Mouse (Mus musculus) ovary, postnatal 10 days (tissue): Measurements from ENCODE around the gene Arhgap44.

Source experiments
- DNase-seq: peaks from one replicate; pipeline ENCODE4 v3.0.0; 2022; ENCODE audit warnings: low spot score

Gene Arhgap44

DNA sequence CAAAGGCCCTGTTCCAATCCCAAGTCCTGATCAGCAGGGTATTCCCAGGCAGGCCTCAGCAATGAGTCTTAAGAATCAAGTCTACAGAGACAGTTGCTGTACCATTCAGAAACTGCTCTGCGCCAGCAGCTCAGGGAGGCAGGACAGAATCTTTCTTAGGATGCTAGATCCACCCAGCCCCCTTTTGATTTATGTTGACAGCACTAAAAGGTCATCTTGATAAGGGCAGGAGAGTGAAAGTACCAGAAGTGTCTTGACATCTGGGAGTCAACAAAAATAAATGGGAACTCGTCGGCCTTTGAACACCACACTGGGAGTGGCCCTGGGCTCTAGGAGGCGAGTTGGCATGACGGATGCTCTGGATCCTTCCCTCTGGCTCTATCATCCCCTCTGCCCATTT lies 159.2 kb downstream of the Arhgap44 start:
- DNase-seq: no peak

GRCm38 (mm10) chr11:65001729-65002128 lies 161.0 kb downstream of the Arhgap44 start:
- DNase-seq: no peak

GRCm38 (mm10) chr11:64999685-65000084 lies 163.1 kb downstream of the Arhgap44 start:
- DNase-seq: no peak

DNA sequence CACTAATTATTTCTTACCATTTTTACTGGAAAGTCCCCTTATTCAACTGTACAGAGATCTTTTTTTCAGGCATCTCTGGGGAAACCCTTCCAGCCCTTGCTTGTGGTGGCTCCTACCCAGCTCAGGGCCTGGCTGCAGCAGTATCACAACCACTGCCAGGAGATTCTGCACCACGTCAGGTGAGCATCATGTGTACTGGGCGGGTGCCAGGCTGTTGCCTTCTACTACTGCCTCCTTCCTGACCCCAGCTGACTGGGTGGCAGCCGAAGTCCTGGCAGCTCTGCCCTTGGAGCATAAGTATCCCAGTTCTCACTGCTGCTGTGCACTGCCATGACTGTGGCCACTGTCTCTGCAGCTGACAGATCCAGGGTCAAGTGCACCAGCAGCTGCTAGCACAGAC lies 164.3 kb downstream of the Arhgap44 start:
- no peak for DNase-seq

- no peak for DNase-seq
Measured at GRCm38 (mm10) chr11:64988556-64988955, 174.2 kb downstream of the Arhgap44 start.

GRCm38 (mm10) chr11:64979489-64979845 lies 183.3 kb downstream of the Arhgap44 start:
- no peak for DNase-seq

- DNase-seq: peak; percentile 91
Measured at GRCm38 (mm10) chr11:64978720-64979488, 183.9 kb downstream of the Arhgap44 start, which contains the start of gene Elac2. Gene Elac2, plus strand, starts transcription at chr11:64979038.

- no peak for DNase-seq
Measured at GRCm38 (mm10) chr11:64972418-64972817, 190.3 kb downstream of the Arhgap44 start.

- DNase-seq: no peak
Measured at GRCm38 (mm10) chr11:64971471-64971988, 191.2 kb downstream of the Arhgap44 start.

DNA sequence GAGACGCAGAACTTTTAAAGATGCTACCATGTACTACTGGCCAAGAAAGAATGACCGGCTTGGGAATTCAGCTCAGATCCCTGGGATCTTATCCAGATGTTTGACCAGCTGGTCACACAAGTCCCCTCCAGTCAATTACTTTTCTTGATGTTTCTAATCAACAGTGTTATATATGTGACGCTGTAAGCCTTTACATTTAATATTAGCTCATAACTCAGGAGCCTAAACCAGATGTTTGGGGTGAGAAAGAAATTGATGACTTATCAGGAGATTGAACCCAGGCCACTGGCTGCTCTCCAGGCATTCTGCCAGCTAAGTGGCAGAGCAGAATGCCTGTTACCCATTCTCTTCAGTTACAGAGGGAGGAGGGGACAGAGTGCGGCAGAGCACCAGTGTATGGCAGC lies 193.8 kb downstream of the Arhgap44 start:
- DNase-seq: no peak

- DNase-seq: peak; percentile 42
Measured at GRCm38 (mm10) chr11:64968507-64968906, 194.3 kb downstream of the Arhgap44 start.

DNA sequence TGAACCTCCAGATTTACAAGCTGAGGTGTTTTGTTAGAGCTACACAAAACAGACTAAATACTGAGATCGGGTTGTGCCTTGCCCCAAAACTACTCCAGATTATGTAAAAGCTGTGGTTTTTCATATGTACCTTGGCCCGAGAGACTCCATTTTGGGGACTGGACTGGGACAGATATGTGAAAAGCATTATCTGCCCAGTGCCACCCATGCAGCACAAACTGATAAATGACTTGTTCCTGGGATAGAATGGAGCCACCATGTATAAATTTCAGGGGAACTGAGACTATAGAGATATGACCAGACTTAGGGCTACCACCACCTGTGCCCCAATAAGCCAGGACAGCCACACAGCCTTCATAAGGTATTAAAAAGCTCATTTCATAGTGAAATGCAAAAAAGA lies 200.1 kb downstream of the Arhgap44 start:
- no peak for DNase-seq

DNA sequence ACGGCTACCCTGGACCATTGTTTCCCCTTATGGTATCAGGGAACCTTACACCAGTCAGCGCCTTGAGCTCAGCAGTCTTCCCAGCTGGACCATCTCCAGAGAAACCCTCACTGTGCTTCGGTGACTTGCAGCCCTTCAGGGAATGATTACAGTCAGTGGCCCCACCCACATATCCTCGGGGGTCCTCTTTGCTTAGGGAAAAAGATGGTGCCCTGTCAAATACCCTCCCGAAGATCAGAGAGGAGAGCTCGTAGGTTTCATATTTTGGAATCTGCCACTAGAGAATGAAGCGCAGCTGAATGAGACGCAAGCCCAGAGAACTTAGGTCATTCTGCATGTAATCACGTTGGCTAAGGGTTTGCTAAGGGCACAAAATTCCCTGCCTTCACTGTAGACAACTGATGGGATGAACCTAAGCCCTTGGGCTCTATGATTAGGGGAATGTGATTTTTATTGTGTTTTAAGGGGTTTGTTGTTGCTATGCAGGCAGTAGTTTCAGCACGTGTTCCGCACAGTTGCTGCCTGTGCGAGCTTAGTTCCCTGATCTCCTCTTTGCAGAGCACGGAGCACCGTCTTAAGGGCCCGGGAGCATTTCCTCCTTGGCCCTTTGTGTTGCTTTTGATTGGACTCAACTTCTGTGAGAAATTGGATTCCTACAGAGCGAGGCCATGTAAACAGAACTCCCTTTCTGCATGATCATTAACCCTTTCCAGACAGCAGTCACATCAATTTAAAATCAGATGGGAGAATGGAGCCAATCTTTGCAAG lies 205.6 kb downstream of the Arhgap44 start:
- DNase-seq: no peak
